8 mouse cellular contexts compared by ENCODE assay signal in the genomic region with DNA sequence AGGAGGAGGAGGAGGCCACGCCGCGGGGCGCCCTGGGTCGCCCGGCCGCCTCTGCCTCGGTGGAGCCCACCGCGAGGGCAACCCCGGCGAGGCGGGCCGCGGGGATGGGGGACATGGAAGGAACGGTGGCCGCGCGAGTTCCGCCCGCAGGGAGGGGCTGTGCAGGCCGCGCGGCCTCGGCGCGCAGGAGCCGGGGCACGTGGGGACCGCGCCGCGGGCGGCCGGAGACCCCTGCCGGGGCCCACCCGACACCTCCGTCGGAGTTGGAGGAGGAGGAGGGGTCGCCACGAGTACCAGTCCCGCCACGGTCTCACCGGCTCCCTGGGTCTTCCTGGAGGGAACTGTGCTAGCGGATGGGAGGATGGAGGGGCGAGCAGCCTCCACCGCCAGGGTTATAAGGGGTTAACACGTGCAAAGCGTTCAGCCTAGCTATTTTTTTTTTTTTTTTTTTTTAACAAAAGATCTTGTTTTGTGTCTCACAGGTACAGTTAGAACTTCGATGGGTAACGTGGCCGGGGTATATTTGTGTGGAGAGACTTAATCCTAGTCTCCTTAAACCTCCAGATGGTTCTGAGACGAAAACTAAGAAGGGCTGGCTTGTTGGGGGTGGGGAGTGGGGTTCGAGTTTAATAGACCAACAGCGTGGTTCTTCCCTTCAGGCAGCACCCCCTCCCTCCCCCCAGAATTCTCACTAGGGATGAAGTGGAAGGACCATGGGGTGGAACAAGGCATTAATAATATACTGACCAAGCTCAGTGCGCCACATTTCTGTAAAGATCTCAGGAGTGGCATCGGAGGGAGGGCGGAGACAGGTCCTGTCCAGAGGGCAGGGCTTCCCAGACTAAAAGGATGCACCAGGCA. TPM values are rescaled to one million over a fixed set of nuclear protein-coding genes. Genes with fewer than 3 reads are reported as not detected.
A peak's percentile ranks its signal among the peaks of the same experiment; 100 is the strongest.
DNase-seq lines count a peak whose midpoint lies in the region; ATAC-seq and TF ChIP-seq lines count a peak whose summit lies in the region.

No protein-coding gene starts in this region.

- H3K4me2 ChIP-seq in heart, embryonic 15.5 days, result peak overlapping the region; percentile 90
- H3K4me2 ChIP-seq in lung, embryonic 16.5 days (ENCODE audit: low read depth, low read length), result peak overlapping the region; percentile 71

- no peaks in the 10 kb centered on the region for H3K36me3 ChIP-seq in heart, embryonic 15.5 days
- no peaks in the 10 kb centered on the region for H3K36me3 ChIP-seq in lung, embryonic 16.5 days (ENCODE audit: control insufficient read depth, insufficient read depth, low read length)

- peaks cover 23% of the 10 kb centered on the region for H3K4me1 ChIP-seq in bone marrow macrophage, adult 2 months (ENCODE audit: control insufficient read depth, insufficient read depth, low read length)
- peaks cover 12% of the 10 kb centered on the region for H3K4me1 ChIP-seq in embryonic fibroblast, embryonic 13.5 days (ENCODE audit: control insufficient read depth, insufficient read depth, low read length)
- H3K4me1 ChIP-seq in heart, embryonic 15.5 days (replicated peaks), result peaks cover 17% of the 10 kb centered on the region
- peaks cover 16% of the 10 kb centered on the region for H3K4me1 ChIP-seq in lung, embryonic 16.5 days (replicated peaks; ENCODE audit: control insufficient read depth, insufficient read depth, low read length)

- no peaks in the 10 kb centered on the region for H3K27me3 ChIP-seq in heart, embryonic 15.5 days
- H3K27me3 ChIP-seq in lung, embryonic 16.5 days (ENCODE audit: control insufficient read depth, insufficient read depth, low read depth, low read length), result no peaks in the 10 kb centered on the region

- peak overlapping the region; percentile 96 for H3K4me3 ChIP-seq in bone marrow macrophage, adult 2 months (ENCODE audit: insufficient read depth, low read length)
- peak overlapping the region; percentile 70 for H3K4me3 ChIP-seq in embryonic fibroblast, embryonic 13.5 days (ENCODE audit: insufficient read depth, low read length)
- peak overlapping the region; percentile 81 for H3K4me3 ChIP-seq in heart, embryonic 15.5 days
- peak overlapping the region; percentile 97 for H3K4me3 ChIP-seq in lung, embryonic 16.5 days (ENCODE audit: low read length)

- peak; percentile 51 for DNase-seq in ES-CJ7 (ENCODE audit: low read depth, low spot score)
- DNase-seq in kidney, postnatal 25 days, result peak; percentile 31 to 50
- DNase-seq in ovary, postnatal 14 days (ENCODE audit: low spot score), result peak; percentile 37
- peak; percentile 63 to 73 for DNase-seq in thymus, postnatal 36 days

- peak; percentile 70 for ATAC-seq in heart, embryonic 15.5 days (replicated peaks; ENCODE audit: insufficient number of reproducible peaks, insufficient read depth, low FRiP score, low read depth)
- peak; percentile 77 for ATAC-seq in lung, embryonic 16.5 days (ENCODE audit: low read depth)

- TF ChIP-seq CTCF in bone marrow macrophage, adult 2 months (IDR thresholded peaks at IDR 0.05; ENCODE audit: low read depth, low read length), result no peak
- TF ChIP-seq CTCF in embryonic fibroblast, embryonic 13.5 days (IDR thresholded peaks at IDR 0.05; ENCODE audit: borderline replicate concordance, insufficient read depth, low read length), result no peak

- peak overlapping the region; percentile 66 for H3K27ac ChIP-seq in bone marrow macrophage, adult 2 months (ENCODE audit: insufficient read depth, low read depth, low read length)
- H3K27ac ChIP-seq in embryonic fibroblast, embryonic 13.5 days (ENCODE audit: insufficient read depth, low read length), result peak overlapping the region; percentile 16; the same call in 1 of the 2 replicates
- peak overlapping the region; percentile 89 for H3K27ac ChIP-seq in heart, embryonic 15.5 days
- H3K27ac ChIP-seq in lung, embryonic 16.5 days (ENCODE audit: low read length), result peak overlapping the region; percentile 90

- TF ChIP-seq POLR2A in bone marrow macrophage, adult 2 months (IDR thresholded peaks at IDR 0.05; ENCODE audit: borderline replicate concordance, low read depth, low read length), result no peak
- no peak for TF ChIP-seq POLR2A in embryonic fibroblast, embryonic 13.5 days (IDR thresholded peaks at IDR 0.05; ENCODE audit: low read depth, low read length)

- peak overlapping the region; percentile 87 for H3K9ac ChIP-seq in heart, embryonic 15.5 days
- peak overlapping the region; percentile 97 for H3K9ac ChIP-seq in lung, embryonic 16.5 days (ENCODE audit: low read length)

- no peaks in the 10 kb centered on the region for H3K9me3 ChIP-seq in heart, embryonic 15.5 days (replicated peaks)
- H3K9me3 ChIP-seq in lung, embryonic 16.5 days (ENCODE audit: control insufficient read depth, low read length), result no peaks in the 10 kb centered on the region

- under 1% methylated on average over 58 of the region's 58 CpGs for WGBS in heart, embryonic 15.5 days
- under 1% methylated on average over 39 of the region's 58 CpGs for WGBS in lung, embryonic 16.5 days

RNA-seq across cellular contexts. Expression of a gene that starts 0.7 kb away (rescaled TPM):
- polyA plus RNA-seq in bone marrow macrophage, adult 2 months (2012; ENCODE audit: insufficient read depth, insufficient read length, missing spikeins), result 438 and 464 TPM in 2 replicates
- polyA plus RNA-seq in embryonic fibroblast, embryonic 13.5 days (2011; ENCODE audit: insufficient read length, low read depth, missing spikeins), result 496 and 532 TPM in 2 replicates
- polyA plus RNA-seq in heart, embryonic 15.5 days (2015; fragmentation: Nextera tagmentation; extraction: Ambion mirVana), result 110 TPM in 2 replicates
- polyA plus RNA-seq in lung, embryonic 16.5 days (2015; fragmentation: Nextera tagmentation; extraction: Ambion mirVana), result 220 and 239 TPM in 2 replicates

RNA-seq across cellular contexts. Expression of a gene that starts 32.3 kb away (rescaled TPM):
- 0.47 and 1.4 TPM in 2 replicates for polyA plus RNA-seq in bone marrow macrophage, adult 2 months (2012; ENCODE audit: insufficient read depth, insufficient read length, missing spikeins)
- 19.9 and 41.4 TPM in 2 replicates for polyA plus RNA-seq in embryonic fibroblast, embryonic 13.5 days (2011; ENCODE audit: insufficient read length, low read depth, missing spikeins)
- polyA plus RNA-seq in heart, embryonic 15.5 days (2015; fragmentation: Nextera tagmentation; extraction: Ambion mirVana), result 28.7 and 29.5 TPM in 2 replicates
- polyA plus RNA-seq in lung, embryonic 16.5 days (2015; fragmentation: Nextera tagmentation; extraction: Ambion mirVana), result 116 and 137 TPM in 2 replicates

Comparison
In these comparisons a context has a peak if more than half of its experiments do, and no peak if none do; other contexts are left out.
1. Peak in every context shown above with its lines: DNase-seq, ATAC-seq, H3K4me3 ChIP-seq and H3K27ac ChIP-seq.
2. H3K27ac ChIP-seq: peak in every context shown above with its lines; median percentile 90 in lung, embryonic 16.5 days; 89 in heart, embryonic 15.5 days; 66 in bone marrow macrophage, adult 2 months; 16 in embryonic fibroblast, embryonic 13.5 days.